In the genomic region with DNA sequence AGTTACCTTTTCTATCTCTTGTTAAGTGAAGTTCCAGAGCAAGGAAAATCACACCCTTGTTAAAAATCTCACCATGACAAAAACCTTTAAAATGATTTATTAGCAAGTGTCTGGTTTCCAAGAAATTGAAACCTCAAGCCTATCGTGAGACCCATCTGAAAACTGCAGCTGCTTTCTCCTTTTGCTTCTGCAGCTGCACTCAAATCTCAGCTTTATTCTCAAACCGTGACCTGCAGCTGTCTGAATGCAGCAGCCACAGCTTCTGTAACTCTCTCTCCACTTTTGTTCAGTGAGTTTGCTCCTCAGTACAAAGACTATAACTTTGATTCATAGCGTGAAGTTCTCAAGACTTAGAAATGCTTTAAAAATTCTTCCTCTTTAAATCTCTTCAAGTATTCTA, we compare ENCODE assay signal across 19 mouse cellular contexts.
DNase-seq lines count a peak whose midpoint lies in the region; ATAC-seq and TF ChIP-seq lines count a peak whose summit lies in the region.
"Had no signal": no experiment of that assay in that cellular context is flagged by ENCODE, and none has a peak within 500 bp of the region (broad histone marks: within the 10 kb centered on the region; RNA-seq: fewer than 3 reads in every experiment).

No protein-coding gene starts in this region.

- no peak overlapping the region for H3K4me2 ChIP-seq in midbrain, embryonic 11.5 days
- H3K4me2 ChIP-seq in midbrain, embryonic 15.5 days: no peak overlapping the region
- H3K4me2 ChIP-seq in neural tube, embryonic 11.5 days (ENCODE audit: low read depth): no peak overlapping the region
- H3K4me2 ChIP-seq: forebrain, embryonic 13.5 days; heart, embryonic 11.5 days; liver, embryonic 12.5 days; lung, embryonic 14.5 days had no signal

- intact Hi-C loops in gastrocnemius, adult 2 months (cut with DNase I): no loop called here

- H3K4me1 ChIP-seq in midbrain, embryonic 11.5 days (ENCODE audit: control insufficient read depth, insufficient read depth, low read length): no peaks in the 10 kb centered on the region
- H3K4me1 ChIP-seq in midbrain, embryonic 15.5 days: no peaks in the 10 kb centered on the region
- no peaks in the 10 kb centered on the region for H3K4me1 ChIP-seq in neural tube, embryonic 11.5 days (ENCODE audit: control insufficient read depth, insufficient read depth, low read length)
- H3K4me1 ChIP-seq: forebrain, embryonic 13.5 days; liver, embryonic 12.5 days had no signal

- H3K9ac ChIP-seq in midbrain, embryonic 11.5 days (ENCODE audit: low read length): no peak overlapping the region
- H3K9ac ChIP-seq in midbrain, embryonic 15.5 days: no peak overlapping the region
- no peak overlapping the region for H3K9ac ChIP-seq in neural tube, embryonic 11.5 days (ENCODE audit: low read length)
- H3K9ac ChIP-seq: forebrain, embryonic 13.5 days; liver, embryonic 12.5 days; lung, embryonic 14.5 days had no signal

- H3K4me3 ChIP-seq in gastrocnemius, adult 2 months: no peak overlapping the region
- H3K4me3 ChIP-seq in midbrain, embryonic 11.5 days (ENCODE audit: low read depth, low read length): no peak overlapping the region
- H3K4me3 ChIP-seq in midbrain, embryonic 15.5 days: no peak overlapping the region
- no peak overlapping the region for H3K4me3 ChIP-seq in neural tube, embryonic 11.5 days (ENCODE audit: low read depth, low read length)
- H3K4me3 ChIP-seq: forebrain, embryonic 13.5 days; liver, embryonic 12.5 days had no signal

- H3K27me3 ChIP-seq in midbrain, embryonic 11.5 days (ENCODE audit: control insufficient read depth, insufficient read depth, low read length): no peaks in the 10 kb centered on the region
- no peaks in the 10 kb centered on the region for H3K27me3 ChIP-seq in midbrain, embryonic 15.5 days (replicated peaks)
- no peaks in the 10 kb centered on the region for H3K27me3 ChIP-seq in neural tube, embryonic 11.5 days (ENCODE audit: control insufficient read depth, insufficient read depth, low read length)
- H3K27me3 ChIP-seq: forebrain, embryonic 13.5 days; liver, embryonic 12.5 days had no signal

- peak; percentile 5 for DNase-seq in gastrocnemius, postnatal 25 days
- DNase-seq in gastrocnemius, adult 2 months: no peak
- no peak for DNase-seq in midbrain, embryonic 11.5 days (ENCODE audit: low spot score, missing footprints)
- peak; percentile 56 for DNase-seq in embryo, embryonic 11 days
- DNase-seq in neural tube, embryonic 11.5 days (ENCODE audit: low spot score): peak; percentile 18
- no peak for DNase-seq in urinary bladder, adult 2 months (ENCODE audit: low spot score)
- DNase-seq: adrenal gland, postnatal 10 days; cerebellum, adult 18-20 months; gastrocnemius, postnatal 14 days; heart, postnatal 14 days; kidney, adult 2 months; layer of hippocampus, postnatal 36 days; lung, embryonic 14.5 days; right cerebral cortex, adult 18-20 months had no signal

- 35% methylated on average over 3 of the region's 3 CpGs for WGBS in midbrain, embryonic 11.5 days
- 24% methylated on average over 3 of the region's 3 CpGs for WGBS in midbrain, embryonic 15.5 days
- 41% methylated on average over 3 of the region's 3 CpGs for WGBS in neural tube, embryonic 11.5 days

- no peak for TF ChIP-seq CTCF in gastrocnemius, adult 2 months (IDR thresholded peaks at IDR 0.05)

- peak; percentile 69 for ATAC-seq in midbrain, embryonic 11.5 days (ENCODE audit: low FRiP score)
- ATAC-seq in midbrain, embryonic 15.5 days (replicated peaks): no peak
- ATAC-seq in neural tube, embryonic 11.5 days (ENCODE audit: insufficient read depth, low FRiP score, low TSS enrichment): peak; percentile 81
- ATAC-seq: forebrain, embryonic 13.5 days; hindbrain, postnatal 0 days; liver, embryonic 12.5 days had no signal

- H3K9me3 ChIP-seq in midbrain, embryonic 11.5 days (ENCODE audit: control insufficient read depth, low read length): no peaks in the 10 kb centered on the region
- no peaks in the 10 kb centered on the region for H3K9me3 ChIP-seq in midbrain, embryonic 15.5 days
- H3K9me3 ChIP-seq in neural tube, embryonic 11.5 days (ENCODE audit: control insufficient read depth, low read length): no peaks in the 10 kb centered on the region
- H3K9me3 ChIP-seq: forebrain, embryonic 13.5 days; liver, embryonic 12.5 days had no signal

- H3K27ac ChIP-seq in gastrocnemius, adult 2 months: no peak overlapping the region
- H3K27ac ChIP-seq in midbrain, embryonic 11.5 days (ENCODE audit: low read depth, low read length): no peak overlapping the region
- H3K27ac ChIP-seq in midbrain, embryonic 15.5 days: no peak overlapping the region
- no peak overlapping the region for H3K27ac ChIP-seq in neural tube, embryonic 11.5 days (ENCODE audit: low read depth, low read length)
- H3K27ac ChIP-seq: forebrain, embryonic 13.5 days; hindbrain, postnatal 0 days; liver, embryonic 12.5 days had no signal

- no peaks in the 10 kb centered on the region for H3K36me3 ChIP-seq in midbrain, embryonic 11.5 days (ENCODE audit: control insufficient read depth, insufficient read depth, low read length)
- H3K36me3 ChIP-seq in midbrain, embryonic 15.5 days (replicated peaks): no peaks in the 10 kb centered on the region
- no peaks in the 10 kb centered on the region for H3K36me3 ChIP-seq in neural tube, embryonic 11.5 days (ENCODE audit: control insufficient read depth, insufficient read depth, low read length)
- H3K36me3 ChIP-seq: liver, embryonic 12.5 days had no signal

Comparison
In these comparisons a context has a peak if more than half of its experiments do, and no peak if none do; other contexts are left out.
1. DNase-seq: peak in gastrocnemius, postnatal 25 days (single experiment), embryo, embryonic 11 days (single experiment) and neural tube, embryonic 11.5 days (single experiment); none in gastrocnemius, adult 2 months (single experiment), midbrain, embryonic 11.5 days (single experiment) and urinary bladder, adult 2 months (single experiment).